Mouse (Mus musculus) heart, postnatal 0 days (tissue): ENCODE results near the gene Bhlhe23. TPM values are rescaled to one million over a fixed set of nuclear protein-coding genes. Genes with fewer than 3 reads are reported as not detected.

Source experiments
- ATAC-seq: fragments of 200-750 bp; cut with Nextera tagmentation; 2 replicates; pipeline ENCODE4 v1.8.0; 2017; ENCODE audit warnings: low read depth, moderate number of reproducible peaks, moderate library complexity; ENCODE audit not compliant: insufficient read depth
- DNase-seq: peaks from one replicate; pipeline ENCODE4 v3.0.0-alpha.2; 2016; ENCODE audit warnings: low spot score
- H3K27ac ChIP-seq: fragments of 300-500 bp; sonication (generic); 2 replicates; pipeline ENCODE4 v1.5.1; 2014; ENCODE audit warnings: low read depth, mild to moderate bottlenecking
- H3K27me3 ChIP-seq: fragments of 300-500 bp; sonication (generic); 2 replicates; pipeline ENCODE4 v1.6.1; 2014; ENCODE audit warnings: low read length, mixed read lengths; ENCODE audit not compliant: control insufficient read depth, insufficient read depth
- H3K36me3 ChIP-seq: fragments of 300-500 bp; sonication (generic); replicated peaks from 2 replicates; pipeline ENCODE4 v1.6.1; 2014; ENCODE audit warnings: low read length, mixed read lengths; ENCODE audit not compliant: control insufficient read depth, insufficient read depth
- H3K4me1 ChIP-seq: fragments of 300-500 bp; sonication (generic); 2 replicates; pipeline ENCODE4 v1.6.1; 2014; ENCODE audit warnings: antibody characterized with exemption; ENCODE audit not compliant: control insufficient read depth, insufficient read depth
- H3K4me2 ChIP-seq: fragments of 300-500 bp; sonication (generic); 2 replicates; pipeline ENCODE4 v1.6.1; 2014; ENCODE audit warnings: low read depth, mild to moderate bottlenecking, low read length, moderate library complexity
- H3K4me3 ChIP-seq: fragments of 300-500 bp; sonication (generic); 2 replicates; pipeline ENCODE4 v1.5.1; 2014; ENCODE audit warnings: low read depth, low read length
- H3K9ac ChIP-seq: fragments of 300-500 bp; sonication (generic); replicated peaks from 2 replicates; pipeline ENCODE4 v1.6.1; 2014; ENCODE audit warnings: low read depth, low read length, mixed read lengths
- H3K9me3 ChIP-seq: fragments of 300-500 bp; sonication (generic); replicated peaks from 2 replicates; pipeline ENCODE4 v1.6.1; 2016; ENCODE audit warnings: low read length; ENCODE audit not compliant: control insufficient read depth
- CTCF ChIP-seq: IDR thresholded peaks from 2 replicates; pipeline ENCODE4 v1.5.1; 2016; ENCODE audit warnings: antibody characterized with exemption, control low read depth, low read depth
- EP300 ChIP-seq: IDR thresholded peaks from 2 replicates; pipeline ENCODE4 v1.6.1; 2016; ENCODE audit warnings: antibody characterized with exemption, low read depth
- WGBS: fragments of 180-500 bp; shearing (Covaris S2); extraction: QIAGEN DNeasy Blood & Tissue Kit; methylation state at CpG from one replicate; pipeline ENCODE4 v1.1.7; 2014; 5-methylcytosine and 5-hydroxymethylcytosine counted together
- polyA plus RNA-seq: library from polyadenylated mRNA; unstranded; fragments of >200 nt; fragmentation: Nextera tagmentation; extraction: Ambion mirVana; gene quantifications from 2 replicates; pipeline ENCODE4 v1.2.1, GENCODE M21; 2015
- total RNA-seq: library from RNA; depleted of rRNA; stranded (reverse); fragments of >200 nt; gene quantifications from 2 replicates; pipeline ENCODE4 v1.2.3, GENCODE M21; 2014; ENCODE audit warnings: low replicate concordance; rRNA removed

Gene Bhlhe23
- total RNA-seq (not detected in 2 replicates), polyA plus RNA-seq (not detected in 2 replicates)

DNA sequence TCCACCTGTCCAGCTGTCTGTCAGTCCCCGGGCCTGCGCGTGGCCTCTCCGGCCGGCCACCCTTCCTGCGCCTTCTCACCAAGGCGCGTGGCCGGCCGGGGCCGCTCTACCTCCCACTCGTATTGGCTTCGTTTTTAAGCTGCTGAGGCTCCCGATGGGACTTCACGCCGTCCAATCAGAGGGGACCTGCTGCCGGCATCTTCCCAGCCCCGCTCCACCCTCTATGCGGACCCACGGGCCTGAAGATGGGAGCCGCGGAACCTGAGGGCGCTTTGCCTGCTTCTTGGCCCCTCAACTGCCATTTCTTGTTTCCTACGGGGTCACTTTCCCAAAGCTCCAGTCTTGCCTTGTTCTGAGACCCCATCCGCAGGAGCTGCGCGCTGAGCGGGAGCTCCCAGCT lies at the start of gene Bhlhe23:
TSS of gene Bhlhe23 (minus strand) at position 108 of the 400 bp plus-strand sequence.
- Histone ChIP-seq H3K27me3 (peaks cover 89% of the 10 kb centered on the region), H3K27ac (no peak within 1 kb of the TSS), H3K4me3 (peak within 1 kb of the TSS; percentile 17), H3K9ac (no peak within 1 kb of the TSS), H3K9me3 (no peaks in the 10 kb centered on the region), H3K4me1 (no peaks in the 10 kb centered on the region), H3K4me2 (no peak within 1 kb of the TSS), H3K36me3 (no peaks in the 10 kb centered on the region)
- TF ChIP-seq CTCF (no peak), EP300 (no peak)
- DNase-seq (no peak), ATAC-seq (no peak)
- 2% methylated on average over 28 of the region's 28 CpGs for WGBS

DNA sequence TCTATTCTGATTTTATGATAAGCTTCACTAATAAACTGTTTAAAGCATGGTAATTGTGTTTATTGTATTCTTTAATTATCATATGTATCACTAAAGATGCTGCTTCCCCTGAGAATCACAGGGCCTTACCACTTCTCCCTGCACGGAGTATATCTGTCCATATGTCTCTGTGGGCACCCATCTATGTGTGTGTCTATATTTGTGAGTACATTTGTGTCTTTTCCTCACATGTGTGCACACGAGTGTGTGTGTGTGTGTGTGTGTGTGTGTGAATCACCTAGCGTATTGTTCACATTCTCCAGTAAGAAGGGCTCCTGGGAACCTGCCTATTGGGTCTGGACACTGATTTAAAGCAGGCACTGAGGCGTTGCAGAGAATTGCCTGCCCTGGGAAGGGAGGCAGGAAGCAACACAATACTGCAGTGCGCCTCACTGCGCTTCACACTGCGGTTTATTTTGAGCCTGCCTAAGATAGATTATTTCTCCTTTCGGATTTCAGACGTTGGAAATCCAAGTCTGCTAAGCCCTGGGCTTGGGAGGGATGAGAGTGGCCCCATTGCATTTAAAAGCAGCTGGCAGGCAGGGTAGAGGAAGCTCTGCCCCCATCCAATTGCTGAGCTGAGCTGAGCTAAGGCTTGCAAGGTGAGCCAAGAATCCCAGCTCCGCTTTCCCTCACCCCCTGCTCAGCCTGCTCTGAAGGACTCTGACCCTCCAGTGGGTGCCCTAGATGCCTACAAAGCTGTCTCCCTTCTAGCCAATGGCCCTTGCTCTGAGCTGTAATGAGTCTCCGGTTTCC lies 48.6 kb upstream of the Bhlhe23 start:
- no peak overlapping the region for H3K9ac ChIP-seq
- no peak for DNase-seq
- no peaks in the 10 kb centered on the region for H3K9me3 ChIP-seq
- no peak overlapping the region for H3K27ac ChIP-seq
- no peak for ATAC-seq
- no peak overlapping the region for H3K4me3 ChIP-seq
- no peaks in the 10 kb centered on the region for H3K4me1 ChIP-seq
- TF ChIP-seq EP300 (no peak), CTCF (no peak)
- 31% methylated on average over 11 of the region's 11 CpGs for WGBS
- no peaks in the 10 kb centered on the region for H3K36me3 ChIP-seq
- no peak overlapping the region for H3K4me2 ChIP-seq
- 0 out of 2 replicates have a peak, but pooled peaks cover 3% of the 10 kb centered on the region for H3K27me3 ChIP-seq

DNA sequence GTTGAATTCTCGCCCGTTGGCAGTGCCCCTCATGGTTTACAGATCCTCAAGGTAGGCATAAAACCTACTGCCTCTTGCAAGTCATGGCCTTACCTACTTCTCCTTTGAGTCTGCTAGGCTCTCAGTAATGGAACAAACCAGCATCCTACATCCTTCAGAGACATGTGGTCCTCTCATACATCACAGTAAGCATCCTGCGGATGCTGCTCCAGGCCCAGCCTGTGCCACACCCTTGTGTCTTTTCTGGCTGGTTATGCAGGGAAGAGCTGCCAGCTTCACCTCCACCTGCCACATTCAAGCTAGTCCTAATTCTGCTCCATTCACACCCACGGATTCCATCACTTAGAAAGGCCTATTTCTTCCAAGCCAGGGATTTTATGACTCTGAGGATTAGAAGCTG lies 48.0 kb upstream of the Bhlhe23 start:
- Histone ChIP-seq H3K36me3 (no peaks in the 10 kb centered on the region), H3K27me3 (0 out of 2 replicates have a peak, but pooled peaks cover 3% of the 10 kb centered on the region), H3K9me3 (no peaks in the 10 kb centered on the region), H3K27ac (no peak overlapping the region), H3K4me3 (no peak overlapping the region), H3K4me2 (no peak overlapping the region), H3K9ac (no peak overlapping the region), H3K4me1 (no peaks in the 10 kb centered on the region)
- DNase-seq (no peak), ATAC-seq (no peak)
- TF ChIP-seq CTCF = no peak
- no peak for TF ChIP-seq EP300
- WGBS = 69% methylated on average over 4 of the region's 4 CpGs

DNA sequence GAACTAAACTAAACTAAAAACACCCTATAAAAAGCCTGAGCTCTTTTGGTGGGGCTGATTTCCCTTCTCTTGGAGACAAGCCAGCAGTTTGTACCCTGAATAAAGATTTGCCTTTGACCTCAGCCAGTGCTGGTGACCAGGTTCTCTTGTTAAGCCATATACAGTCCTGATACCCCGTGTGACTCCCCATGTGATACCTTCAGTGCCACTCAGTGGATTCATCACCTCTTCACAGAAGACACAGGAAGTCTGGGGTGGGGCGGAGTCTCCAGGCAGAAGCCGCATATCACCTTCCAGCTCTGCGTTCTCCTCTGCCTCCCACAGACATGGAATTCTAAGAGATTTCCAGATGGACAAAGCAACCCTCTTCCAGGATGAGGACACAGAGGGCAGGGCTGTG lies 47.4 kb upstream of the Bhlhe23 start:
- no peak for TF ChIP-seq CTCF
- no peak for TF ChIP-seq EP300
- no peaks in the 10 kb centered on the region for H3K9me3 ChIP-seq
- H3K4me2 ChIP-seq = no peak overlapping the region
- H3K27me3 ChIP-seq = 0 out of 2 replicates have a peak, but pooled peaks cover 3% of the 10 kb centered on the region
- no peaks in the 10 kb centered on the region for H3K36me3 ChIP-seq
- ATAC-seq (no peak), DNase-seq (no peak)
- no peaks in the 10 kb centered on the region for H3K4me1 ChIP-seq
- no peak overlapping the region for H3K9ac ChIP-seq
- H3K4me3 ChIP-seq = no peak overlapping the region
- H3K27ac ChIP-seq = no peak overlapping the region
- WGBS = 34% methylated on average over 4 of the region's 4 CpGs

DNA sequence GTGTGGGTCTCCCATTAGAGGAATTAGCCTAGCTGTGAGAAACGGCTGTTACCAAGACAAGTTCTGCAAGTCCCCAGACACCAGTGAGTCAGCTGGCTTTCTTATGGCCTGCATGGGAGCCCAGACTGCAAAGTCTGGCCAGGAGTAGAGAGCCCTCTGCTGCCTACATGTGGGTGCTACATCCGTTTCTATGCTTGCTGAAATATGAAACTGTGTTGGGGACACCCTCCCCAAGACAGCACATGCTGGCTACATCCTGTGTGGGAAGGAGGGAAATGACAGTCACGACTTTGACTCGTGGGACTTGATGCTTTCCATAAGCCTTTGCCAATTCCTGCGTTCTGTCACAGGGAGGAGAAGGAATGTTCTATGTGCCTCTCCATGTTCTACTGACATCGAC lies 45.8 kb upstream of the Bhlhe23 start:
- no peaks in the 10 kb centered on the region for H3K36me3 ChIP-seq
- no peak overlapping the region for H3K4me3 ChIP-seq
- H3K9me3 ChIP-seq = no peaks in the 10 kb centered on the region
- 28% methylated on average over 6 of the region's 6 CpGs for WGBS
- H3K4me2 ChIP-seq = no peak overlapping the region
- H3K4me1 ChIP-seq = no peaks in the 10 kb centered on the region
- no peak overlapping the region for H3K27ac ChIP-seq
- no peak for TF ChIP-seq EP300
- TF ChIP-seq CTCF = peak; percentile 54
- DNase-seq = peak; percentile 36
- ATAC-seq = peak; percentile 68; the same call in 1 of the 2 replicates
- H3K27me3 ChIP-seq = 0 out of 2 replicates have a peak, but pooled peaks cover 3% of the 10 kb centered on the region
- no peak overlapping the region for H3K9ac ChIP-seq
